Mouse (Mus musculus) neutrophil, adult 59 days (primary cell): ENCODE data around the gene Sct. TPM values are rescaled to one million over a fixed set of nuclear protein-coding genes. Genes with fewer than 3 reads are reported as not detected.

Source experiments
- total RNA-seq, 2 experiments: library from RNA; stranded (reverse); gene quantifications; 1 replicate in 1 of 2; 2 replicates in 1 of 2; pipeline ENCODE4 v1.2.4; 2023

Sct gene
- total RNA-seq, result not detected

GRCm38 (mm10) chr7:141278766-141279590 is at the start of gene Sct:
TSS of gene Sct (minus strand) at chr7:141279133.

DNA sequence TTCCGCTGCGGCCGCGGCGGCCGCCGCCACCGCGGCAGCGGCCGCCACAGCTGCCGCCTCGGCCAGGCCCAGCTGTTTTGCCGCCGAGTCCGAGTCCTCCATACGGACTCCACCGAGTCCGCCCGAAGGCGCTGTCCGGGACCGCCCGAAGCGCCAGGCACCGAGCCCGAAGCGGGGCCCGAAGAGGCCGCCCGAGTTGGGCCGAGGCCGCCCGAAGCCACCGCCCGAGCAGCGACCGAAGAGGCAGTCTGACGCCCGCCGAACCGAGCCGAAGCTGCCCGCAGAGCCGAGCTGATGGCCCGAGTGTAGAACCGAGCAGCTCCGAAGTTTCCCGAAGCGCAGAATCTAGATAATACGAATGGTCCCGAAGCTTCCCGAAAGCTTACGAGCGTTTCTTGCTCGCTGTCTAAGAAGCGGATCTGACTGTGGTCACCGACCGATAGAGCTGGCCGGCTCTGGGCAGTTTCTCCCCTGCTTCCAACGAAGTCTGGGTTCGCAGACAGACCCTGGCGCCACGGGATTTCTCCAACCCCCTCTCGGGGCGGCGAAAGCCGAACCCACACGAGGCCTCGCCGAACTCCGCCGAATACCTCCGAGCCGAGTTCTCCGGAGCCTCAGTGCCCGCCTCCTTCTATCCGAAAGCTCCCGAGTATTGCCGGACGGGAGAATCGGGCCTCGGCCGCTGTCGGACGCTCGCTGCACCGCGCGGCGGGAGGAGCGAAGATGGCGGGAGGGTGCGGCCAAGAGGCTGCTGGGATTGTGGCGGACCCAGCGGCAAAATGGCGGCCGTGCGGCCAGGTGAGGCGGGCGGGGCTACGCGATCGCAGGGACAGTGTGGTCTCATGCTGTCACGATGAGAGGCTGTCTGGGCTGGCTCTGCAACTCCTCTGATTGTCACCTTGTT is 48.8 kb upstream of the Sct start, which contains the start of the genes Deaf1 and Tmem80:
Gene Deaf1, minus strand, starts transcription at position 222 of the 904 bp plus-strand sequence.
Gene Tmem80, plus strand, starts transcription at position 271 of the 904 bp plus-strand sequence.

GRCm38 (mm10) chr7:141291921-141292582 is 13.1 kb upstream of the Sct start, which contains the start of gene Drd4:
TSS of gene Drd4 (plus strand) at chr7:141292006.

GRCm38 (mm10) chr7:141276546-141276945 is 2.4 kb downstream of the Sct start, which contains the start of gene Cdhr5:
TSS of gene Cdhr5 (minus strand) at chr7:141276786.

DNA sequence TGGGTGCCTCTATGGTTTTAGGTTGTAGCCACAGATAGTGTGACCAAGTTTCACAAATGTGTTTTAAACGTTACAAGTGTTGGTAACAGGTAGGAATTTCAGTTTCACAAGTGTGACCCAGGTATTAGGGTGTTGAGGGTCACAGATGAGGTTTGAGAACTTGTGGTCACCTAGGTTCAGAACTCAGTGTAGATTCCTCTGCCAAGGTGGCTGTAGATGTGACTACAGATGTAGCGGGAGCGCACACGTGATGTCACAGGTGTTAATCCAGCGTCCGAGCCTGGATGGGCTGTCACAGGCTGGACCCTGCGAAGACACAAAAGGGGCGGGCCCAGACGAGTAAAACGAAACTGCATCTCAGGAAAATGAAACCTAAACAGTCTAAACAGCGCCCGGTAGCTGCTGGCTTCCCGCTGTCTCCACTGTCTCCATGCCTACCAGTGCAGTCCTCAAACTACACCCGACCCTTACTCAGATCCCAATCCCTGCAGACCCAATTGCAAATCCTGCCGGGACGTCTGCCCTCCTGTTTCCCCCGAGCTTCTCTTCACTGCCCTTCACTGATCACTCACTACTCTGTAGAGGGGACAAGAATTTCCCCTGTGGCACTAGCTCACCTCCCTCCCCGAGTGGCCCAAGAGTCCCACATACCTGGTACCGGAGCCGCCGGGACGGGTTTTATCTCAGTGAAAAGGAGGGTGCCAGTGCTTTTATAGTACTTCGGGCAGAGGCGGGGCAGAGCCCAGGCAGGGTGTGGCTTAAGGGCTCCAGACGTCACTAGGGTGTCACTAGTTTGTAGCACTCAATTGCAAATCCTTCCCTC is 13.0 kb downstream of the Sct start, which contains the start of gene Irf7:
Gene Irf7, minus strand, starts transcription at position 743 of the 823 bp plus-strand sequence.

Other genes with a start within 250 kb of the Sct start
- 1 to 10 TPM in 1 of 2 experiments, under 1 TPM in 1; 0.67 to 1.2 TPM for gene B4galnt4, start 218.0 kb downstream of the Sct start, total RNA-seq
- gene Pkp3, start 200.9 kb downstream of the Sct start, total RNA-seq, result 1 to 10 TPM; 3.6 to 5.5 TPM
- 1 to 10 TPM; 6.6 to 7.4 TPM for gene Sigirr, start 178.6 kb downstream of the Sct start, total RNA-seq
- gene Ano9, start 161.3 kb downstream of the Sct start, total RNA-seq, result not detected
- 10 to 100 TPM in 1 of 2 experiments, 1 to 10 TPM in 1; 7.5 to 14.3 TPM for gene Ptdss2, start 156.8 kb downstream of the Sct start, total RNA-seq
- gene Rnh1, start 106.3 kb downstream of the Sct start, total RNA-seq, result 100 to 1,000 TPM in 1 of 2 experiments, 10 to 100 TPM in 1; 85.6 to 106 TPM
- gene Hras, start 85.1 kb downstream of the Sct start, total RNA-seq, result 10 to 100 TPM; 30.0 to 30.9 TPM
- 1 to 10 TPM; 3.8 to 5.6 TPM for gene Lrrc56, start 85.0 kb downstream of the Sct start, total RNA-seq
- under 1 TPM; 0.18 to 0.22 TPM for gene Lmntd2, start 65.1 kb downstream of the Sct start, total RNA-seq
- 1 to 10 TPM; 4.0 to 5.0 TPM for gene Rassf7, start 63.3 kb downstream of the Sct start, total RNA-seq
- gene Phrf1, start 50.3 kb downstream of the Sct start, total RNA-seq, result 10 to 100 TPM; 77.4 to 85.4 TPM
- gene Irf7, start 12.7 kb downstream of the Sct start, total RNA-seq, result 10 to 100 TPM; 27.7 to 35.2 TPM
- not detected for gene Cdhr5, start 2.3 kb downstream of the Sct start, total RNA-seq
- not detected for gene Drd4, start 12.9 kb upstream of the Sct start, total RNA-seq
- 10 to 100 TPM; 29.1 to 29.5 TPM for gene Deaf1, start 48.6 kb upstream of the Sct start, total RNA-seq
- 10 to 100 TPM in 1 of 2 experiments, 1 to 10 TPM in 1; 9.5 to 10.8 TPM for gene Tmem80, start 48.6 kb upstream of the Sct start, total RNA-seq
- gene Eps8l2, start 59.7 kb upstream of the Sct start, total RNA-seq, result under 1 TPM in 1 of 2 experiments, not detected in 1; 0.78 TPM
- gene Taldo1, start 113.1 kb upstream of the Sct start, total RNA-seq, result 100 to 1,000 TPM; 737 to 741 TPM
- gene Gatd1, start 135.0 kb upstream of the Sct start, total RNA-seq, result 10 to 100 TPM; 19.7 to 19.9 TPM
- gene Cend1, start 150.4 kb upstream of the Sct start, total RNA-seq, result not detected
- gene Slc25a22, start 158.8 kb upstream of the Sct start, total RNA-seq, result 10 to 100 TPM; 14.0 to 16.2 TPM
- 10 to 100 TPM in 1 of 2 experiments, 1 to 10 TPM in 1; 8.2 to 10.7 TPM for gene Pidd1, start 164.9 kb upstream of the Sct start, total RNA-seq
- gene Rplp2, start 168.2 kb upstream of the Sct start, total RNA-seq, result 100 to 1,000 TPM; 666 to 909 TPM
- gene Pnpla2, start 176.1 kb upstream of the Sct start, total RNA-seq, result 100 to 1,000 TPM in 1 of 2 experiments, 10 to 100 TPM in 1; 90.8 to 112 TPM
- 1 to 10 TPM; 4.0 to 9.5 TPM for gene Cracr2b, start 182.0 kb upstream of the Sct start, total RNA-seq
- 10 to 100 TPM; 12.0 to 15.6 TPM for gene Cd151, start 188.3 kb upstream of the Sct start, total RNA-seq
- gene Polr2l, start 196.0 kb upstream of the Sct start, total RNA-seq, result 10 to 100 TPM in 1 of 2 experiments, 1 to 10 TPM in 1; 8.9 to 11.4 TPM
- 1 to 10 TPM; 2.2 to 3.7 TPM for gene Tspan4, start 196.1 kb upstream of the Sct start, total RNA-seq